Mouse (Mus musculus) cerebellum, postnatal 36 days (tissue): ENCODE results near the gene Ehd2.

Experiments used
- DNase-seq, 2 experiments: peaks; one replicate each; pipeline ENCODE4 v3.0.0; 2021 to 2022; ENCODE audit warnings: mixed read lengths in 2 of 2

The Ehd2 gene

GRCm38 (mm10) chr7:15901366-15902048 is 65.9 kb downstream of the Ehd2 start:
- DNase-seq: no peak
